Comparison of ENCODE assay signal across 18 mouse cellular contexts in genomic region chr16:21151564-21152361, GRCm38 (mm10). TPM values are rescaled to one million over a fixed set of nuclear protein-coding genes. Genes with fewer than 3 reads are reported as not detected.
A peak's percentile ranks its signal among the peaks of the same experiment; 100 is the strongest.
DNase-seq lines count a peak whose midpoint lies in the region; ATAC-seq and TF ChIP-seq lines count a peak whose summit lies in the region.
"Had no signal": no experiment of that assay in that cellular context is flagged by ENCODE, and none has a peak within 500 bp of the region (broad histone marks: within the 10 kb centered on the region; RNA-seq: fewer than 3 reads in every experiment).

No protein-coding gene starts in this region.

- H3K36me3 ChIP-seq in intestine, embryonic 14.5 days (ENCODE audit: control insufficient read depth, insufficient read depth, low read length): no peaks in the 10 kb centered on the region
- no peaks in the 10 kb centered on the region for H3K36me3 ChIP-seq in intestine, postnatal 0 days (ENCODE audit: control insufficient read depth, insufficient read depth)
- no peaks in the 10 kb centered on the region for H3K36me3 ChIP-seq in liver, embryonic 12.5 days
- no peaks in the 10 kb centered on the region for H3K36me3 ChIP-seq in embryonic facial prominence, embryonic 15.5 days
- no peaks in the 10 kb centered on the region for H3K36me3 ChIP-seq in stomach, embryonic 15.5 days
- H3K36me3 ChIP-seq: liver, embryonic 15.5 days; midbrain, embryonic 13.5 days had no signal

- H3K9me3 ChIP-seq in intestine, embryonic 14.5 days (ENCODE audit: control insufficient read depth, low read length): no peaks in the 10 kb centered on the region
- H3K9me3 ChIP-seq in intestine, postnatal 0 days (ENCODE audit: control insufficient read depth): no peaks in the 10 kb centered on the region
- H3K9me3 ChIP-seq in liver, embryonic 12.5 days (replicated peaks): no peaks in the 10 kb centered on the region
- H3K9me3 ChIP-seq in embryonic facial prominence, embryonic 15.5 days (replicated peaks): no peaks in the 10 kb centered on the region
- H3K9me3 ChIP-seq in stomach, embryonic 15.5 days: no peaks in the 10 kb centered on the region
- H3K9me3 ChIP-seq: liver, embryonic 15.5 days; midbrain, embryonic 13.5 days had no signal

- no peak overlapping the region for H3K4me3 ChIP-seq in intestine, embryonic 14.5 days (ENCODE audit: low read depth, low read length)
- H3K4me3 ChIP-seq in intestine, postnatal 0 days (ENCODE audit: low read depth, low read length): no peak overlapping the region
- no peak overlapping the region for H3K4me3 ChIP-seq in liver, embryonic 12.5 days
- no peak overlapping the region for H3K4me3 ChIP-seq in embryonic facial prominence, embryonic 15.5 days (replicated peaks)
- H3K4me3 ChIP-seq in stomach, embryonic 15.5 days (replicated peaks): no peak overlapping the region
- H3K4me3 ChIP-seq: liver, embryonic 15.5 days; midbrain, embryonic 13.5 days had no signal

- no peak overlapping the region for H3K9ac ChIP-seq in intestine, embryonic 14.5 days (ENCODE audit: low read length)
- no peak overlapping the region for H3K9ac ChIP-seq in intestine, postnatal 0 days (ENCODE audit: low read depth, low read length)
- no peak overlapping the region for H3K9ac ChIP-seq in liver, embryonic 12.5 days
- H3K9ac ChIP-seq in embryonic facial prominence, embryonic 15.5 days: no peak overlapping the region
- no peak overlapping the region for H3K9ac ChIP-seq in stomach, embryonic 15.5 days
- H3K9ac ChIP-seq: liver, embryonic 15.5 days; midbrain, embryonic 13.5 days had no signal

- H3K4me2 ChIP-seq in intestine, embryonic 14.5 days (ENCODE audit: low read length): no peak overlapping the region
- no peak overlapping the region for H3K4me2 ChIP-seq in intestine, postnatal 0 days (replicated peaks; ENCODE audit: low read depth)
- no peak overlapping the region for H3K4me2 ChIP-seq in liver, embryonic 12.5 days
- no peak overlapping the region for H3K4me2 ChIP-seq in embryonic facial prominence, embryonic 15.5 days (replicated peaks)
- H3K4me2 ChIP-seq in stomach, embryonic 15.5 days: no peak overlapping the region
- H3K4me2 ChIP-seq: liver, embryonic 15.5 days; midbrain, embryonic 13.5 days had no signal

- H3K4me1 ChIP-seq in intestine, embryonic 14.5 days (replicated peaks; ENCODE audit: control insufficient read depth, insufficient read depth, low read length): no peaks in the 10 kb centered on the region
- H3K4me1 ChIP-seq in intestine, postnatal 0 days (replicated peaks; ENCODE audit: control insufficient read depth, insufficient read depth, low read length): no peaks in the 10 kb centered on the region; the same call in 1 of the 2 replicates
- H3K4me1 ChIP-seq in liver, embryonic 12.5 days: no peaks in the 10 kb centered on the region
- H3K4me1 ChIP-seq in embryonic facial prominence, embryonic 15.5 days: peaks cover 3% of the 10 kb centered on the region; the same call in 1 of the 2 replicates
- no peaks in the 10 kb centered on the region for H3K4me1 ChIP-seq in stomach, embryonic 15.5 days
- H3K4me1 ChIP-seq: liver, embryonic 15.5 days; midbrain, embryonic 13.5 days had no signal

- no peaks in the 10 kb centered on the region for H3K27me3 ChIP-seq in intestine, embryonic 14.5 days (replicated peaks; ENCODE audit: control insufficient read depth, insufficient read depth, low read length)
- no peaks in the 10 kb centered on the region for H3K27me3 ChIP-seq in intestine, postnatal 0 days (replicated peaks; ENCODE audit: control insufficient read depth, insufficient read depth, low read length)
- no peaks in the 10 kb centered on the region for H3K27me3 ChIP-seq in liver, embryonic 12.5 days (replicated peaks)
- H3K27me3 ChIP-seq in embryonic facial prominence, embryonic 15.5 days: no peaks in the 10 kb centered on the region
- H3K27me3 ChIP-seq in stomach, embryonic 15.5 days (replicated peaks): no peaks in the 10 kb centered on the region
- H3K27me3 ChIP-seq: midbrain, embryonic 13.5 days; Patski had no signal

- H3K27ac ChIP-seq in intestine, embryonic 14.5 days (ENCODE audit: low read depth): peak overlapping the region; percentile 83; the same call in 1 of the 2 replicates
- H3K27ac ChIP-seq in intestine, postnatal 0 days (ENCODE audit: low read depth, low read length): no peak overlapping the region
- H3K27ac ChIP-seq in liver, embryonic 12.5 days: no peak overlapping the region
- H3K27ac ChIP-seq in embryonic facial prominence, embryonic 15.5 days (replicated peaks): peak overlapping the region; percentile 55; the same call in 1 of the 2 replicates
- peak overlapping the region; percentile 90 for H3K27ac ChIP-seq in stomach, embryonic 15.5 days
- H3K27ac ChIP-seq: liver, embryonic 15.5 days; midbrain, embryonic 13.5 days had no signal

- no peak for TF ChIP-seq CTCF in intestine, postnatal 0 days (IDR thresholded peaks at IDR 0.05; ENCODE audit: low read depth)

- no peak; the same call in 1 of the 2 replicates for ATAC-seq in intestine, embryonic 14.5 days (replicated peaks; ENCODE audit: low FRiP score, low TSS enrichment, low read depth)
- no peak for ATAC-seq in intestine, postnatal 0 days
- ATAC-seq in liver, embryonic 12.5 days: no peak
- ATAC-seq in embryonic facial prominence, embryonic 15.5 days (ENCODE audit: insufficient number of reproducible peaks, low FRiP score, low TSS enrichment, low read depth): no peak; the same call in 1 of the 2 replicates
- peak; percentile 61; the same call in 1 of the 2 replicates for ATAC-seq in stomach, embryonic 15.5 days (ENCODE audit: insufficient read depth, low FRiP score, low read depth)
- ATAC-seq: forebrain, embryonic 14.5 days; inflammation-experienced regulatory T-cells, adult 6 months; midbrain, embryonic 13.5 days; Patski had no signal

- WGBS in intestine, embryonic 14.5 days: 31% methylated on average over 4 of the region's 4 CpGs
- WGBS in intestine, postnatal 0 days: 46% methylated on average over 4 of the region's 4 CpGs
- 63% methylated on average over 4 of the region's 4 CpGs for WGBS in liver, embryonic 12.5 days (ENCODE audit: insufficient replicate concordance)
- WGBS in embryonic facial prominence, embryonic 15.5 days: 34% methylated on average over 4 of the region's 4 CpGs
- 34% methylated on average over 4 of the region's 4 CpGs for WGBS in stomach, embryonic 15.5 days

- peak; percentile 68 for DNase-seq in intestine, embryonic 14.5 days (ENCODE audit: low spot score)
- peak; percentile 5 for DNase-seq in liver
- DNase-seq in right cerebral cortex, adult 18-20 months: no peak
- no peak for DNase-seq in urinary bladder, adult 2 months (ENCODE audit: low spot score)
- DNase-seq: cerebellum, postnatal 10 days; gastrocnemius, postnatal 10 days; thymus, postnatal 4 days had no signal

RNA-seq across cellular contexts. Expression of gene Teddm3, which starts 2.0 kb away (rescaled TPM):
- polyA plus RNA-seq in intestine, embryonic 14.5 days (2014; fragmentation: Nextera tagmentation; extraction: Ambion mirVana): 0.27 TPM in 1 of 2 replicates, not detected in the other
- 0.17 and 1.2 TPM in 2 replicates for polyA plus RNA-seq in intestine, postnatal 0 days (2015; fragmentation: Nextera tagmentation; extraction: Ambion mirVana)
- not detected in 2 replicates for polyA plus RNA-seq in liver, embryonic 12.5 days (2016; fragmentation: Nextera tagmentation; extraction: Ambion mirVana)
- 11.1 and 11.2 TPM in 2 replicates for polyA plus RNA-seq in embryonic facial prominence, embryonic 15.5 days (2015; fragmentation: Nextera tagmentation; extraction: Ambion mirVana)
- polyA plus RNA-seq in stomach, embryonic 15.5 days (2015; fragmentation: Nextera tagmentation; extraction: Ambion mirVana): 1.8 and 5.8 TPM in 2 replicates
- not detected in 2 replicates for polyA plus RNA-seq in urinary bladder, adult 2 months (2012; rRNA removed)
- polyA plus RNA-seq: embryonic facial prominence, embryonic 11.5 days; forebrain, embryonic 14.5 days; heart, postnatal 0 days; liver, embryonic 15.5 days; midbrain, embryonic 13.5 days; Patski had no signal

RNA-seq across cellular contexts. Expression of gene Ephb3, which starts 52.8 kb away (rescaled TPM):
- polyA plus RNA-seq in intestine, embryonic 14.5 days (2014; fragmentation: Nextera tagmentation; extraction: Ambion mirVana): 17.6 and 17.8 TPM in 2 replicates
- 3.9 and 4.0 TPM in 2 replicates for polyA plus RNA-seq in intestine, postnatal 0 days (2015; fragmentation: Nextera tagmentation; extraction: Ambion mirVana)
- 2.5 and 3.0 TPM in 2 replicates for polyA plus RNA-seq in liver, embryonic 12.5 days (2016; fragmentation: Nextera tagmentation; extraction: Ambion mirVana)
- 50.7 and 53.3 TPM in 2 replicates for polyA plus RNA-seq in embryonic facial prominence, embryonic 15.5 days (2015; fragmentation: Nextera tagmentation; extraction: Ambion mirVana)
- polyA plus RNA-seq in stomach, embryonic 15.5 days (2015; fragmentation: Nextera tagmentation; extraction: Ambion mirVana): 20.4 and 21.8 TPM in 2 replicates
- polyA plus RNA-seq in urinary bladder, adult 2 months (2012; rRNA removed): 21.2 and 21.9 TPM in 2 replicates
- polyA plus RNA-seq: inflammation-experienced regulatory T-cells, adult 6 months had no signal

Comparison
In these comparisons a context has a peak if more than half of its experiments do, and no peak if none do; other contexts are left out.
1. H3K27ac ChIP-seq: peak in intestine, embryonic 14.5 days (single experiment), embryonic facial prominence, embryonic 15.5 days (single experiment) and stomach, embryonic 15.5 days (single experiment); none in intestine, postnatal 0 days (single experiment) and liver, embryonic 12.5 days (single experiment).
2. DNase-seq: peak in intestine, embryonic 14.5 days (single experiment) and liver (single experiment); none in right cerebral cortex, adult 18-20 months (single experiment) and urinary bladder, adult 2 months (single experiment).